Mouse (Mus musculus): ENCODE measurements around the gene Ggt6. TPM values are rescaled to one million over a fixed set of nuclear protein-coding genes. Genes with fewer than 3 reads are reported as not detected.

Gene Ggt6
- polyA plus RNA-seq, 1 experiment from 2014 or later, result not detected

DNA sequence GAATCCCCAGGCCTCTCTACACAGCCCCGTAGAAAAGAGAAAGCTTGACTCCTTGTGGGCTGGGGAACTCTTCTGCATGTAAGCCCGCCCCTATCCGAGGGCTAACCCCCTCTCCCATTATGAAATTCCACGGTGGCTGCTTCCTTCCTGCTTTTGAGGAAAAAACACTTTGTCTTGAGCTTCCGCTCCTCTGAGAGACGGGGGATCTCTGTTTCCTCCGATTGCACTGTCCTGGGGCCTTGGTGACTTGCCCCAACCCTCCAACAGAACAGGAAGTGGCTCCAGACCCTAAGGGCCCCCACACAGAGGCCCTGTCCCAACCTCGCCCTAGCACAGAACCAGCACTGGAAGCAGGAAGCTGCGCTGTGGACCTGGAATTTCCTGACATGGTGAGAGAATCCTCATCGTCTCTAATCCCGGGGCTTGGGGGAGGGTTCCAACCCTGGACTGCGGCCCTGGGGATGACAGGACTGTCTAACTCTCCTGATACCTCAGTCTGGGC lies 22.7 kb downstream of the Ggt6 start:
- Histone ChIP-seq H3K4me3 (no peak overlapping the region; the same call in 1 of the 2 replicates), H3K27ac (peak overlapping the region; percentile 70), H3K36me3 (peaks cover 6% of the 10 kb centered on the region; the same call in 1 of the 2 replicates), H3K4me1 (peaks cover 52% of the 10 kb centered on the region), H3K9me3 (no peaks in the 10 kb centered on the region), H3K27me3 (ENCODE audit: insufficient read depth, poor library complexity, severe bottlenecking) (no peaks in the 10 kb centered on the region)
- WGBS, result 32% methylated on average over 12 of the region's 12 CpGs
- no peak for DNase-seq (ENCODE audit: low spot score)

DNA sequence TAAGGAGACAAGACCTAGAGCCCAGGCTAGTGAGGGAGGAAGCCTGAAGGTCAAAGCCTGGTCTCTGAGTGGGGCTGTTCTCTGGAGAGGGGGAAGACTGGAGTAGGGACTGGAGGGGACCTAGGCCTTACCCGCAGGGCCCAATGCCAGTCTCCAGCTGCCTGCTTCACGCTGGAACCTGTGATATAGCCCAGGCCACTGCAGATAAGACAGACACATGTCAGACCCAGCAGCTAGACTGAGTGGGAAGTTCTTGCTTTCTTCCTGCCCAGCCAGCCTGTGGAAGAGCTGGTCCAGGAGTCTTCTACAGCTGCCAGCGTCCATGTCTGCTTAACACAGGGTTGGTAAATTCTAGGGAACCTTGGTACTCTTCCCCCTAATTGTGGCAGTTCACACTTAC lies 23.2 kb downstream of the Ggt6 start:
- peaks cover 6% of the 10 kb centered on the region; the same call in 1 of the 2 replicates for H3K36me3 ChIP-seq
- H3K9me3 ChIP-seq, result no peaks in the 10 kb centered on the region
- H3K4me3 ChIP-seq, result no peak overlapping the region; the same call in none of the 2 replicates
- WGBS, result 31% methylated on average over 3 of the region's 3 CpGs
- peaks cover 52% of the 10 kb centered on the region for H3K4me1 ChIP-seq
- H3K27me3 ChIP-seq (ENCODE audit: insufficient read depth, poor library complexity, severe bottlenecking), result no peaks in the 10 kb centered on the region
- H3K27ac ChIP-seq, result peak overlapping the region; percentile 70
- no peak for DNase-seq (ENCODE audit: low spot score)

DNA sequence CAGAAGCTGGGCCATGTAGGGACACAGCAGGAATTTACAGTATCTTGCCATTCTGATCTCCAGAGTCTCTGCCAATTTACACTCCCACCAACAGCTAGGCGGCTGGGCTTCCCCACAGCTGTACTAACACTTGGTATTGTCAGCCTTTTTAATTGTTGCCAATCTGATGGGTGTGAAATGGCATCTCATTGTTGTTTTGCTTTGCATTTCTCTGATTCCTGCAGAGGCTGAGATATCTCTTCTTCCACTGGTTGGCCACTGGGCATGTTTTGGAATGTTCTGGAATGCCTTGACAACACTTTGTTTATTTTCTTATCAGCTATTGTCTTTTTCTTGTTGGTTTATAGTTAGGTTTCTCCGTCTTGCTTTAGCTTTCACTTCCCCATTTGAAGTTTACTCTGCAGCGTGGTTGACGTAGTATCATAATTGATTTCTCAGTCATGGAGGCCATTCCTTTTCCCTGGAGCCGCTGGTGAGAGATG lies 26.2 kb downstream of the Ggt6 start:
- H3K9me3 ChIP-seq, result no peaks in the 10 kb centered on the region
- H3K4me3 ChIP-seq, result no peak overlapping the region
- no peaks in the 10 kb centered on the region for H3K27me3 ChIP-seq (ENCODE audit: insufficient read depth, poor library complexity, severe bottlenecking)
- 40% methylated on average over 5 of the region's 5 CpGs for WGBS
- H3K36me3 ChIP-seq, result peaks cover 6% of the 10 kb centered on the region; the same call in 1 of the 2 replicates
- no peak overlapping the region for H3K27ac ChIP-seq
- no peak for DNase-seq (ENCODE audit: low spot score)
- H3K4me1 ChIP-seq, result peaks cover 51% of the 10 kb centered on the region

DNA sequence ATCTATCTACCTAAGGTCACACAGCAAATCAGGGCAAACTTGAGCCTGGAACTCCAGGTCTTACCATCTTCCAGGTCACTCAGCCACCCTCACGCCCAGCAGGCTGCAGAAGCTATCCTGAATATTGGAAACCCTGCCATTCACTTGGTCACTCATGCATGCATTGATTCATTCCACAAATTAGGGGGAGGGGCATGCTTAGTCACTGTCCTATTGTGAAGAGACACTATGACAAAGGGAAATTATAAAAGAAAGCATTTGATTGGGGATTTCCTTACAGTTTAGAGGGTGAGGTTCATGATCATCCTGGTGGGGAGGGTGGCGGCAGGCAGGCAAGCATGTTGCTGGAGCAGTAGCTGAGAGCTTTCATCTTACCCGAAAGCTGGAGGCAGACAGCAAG lies 29.5 kb downstream of the Ggt6 start:
- H3K27ac ChIP-seq, result 0 out of 2 replicates have a peak overlapping the region, but pooled peaks have one; percentile 4
- no peaks in the 10 kb centered on the region for H3K9me3 ChIP-seq
- H3K4me3 ChIP-seq, result no peak overlapping the region
- 82% methylated on average over 3 of the region's 3 CpGs for WGBS
- DNase-seq (ENCODE audit: low spot score), result no peak
- H3K4me1 ChIP-seq, result peaks cover 55% of the 10 kb centered on the region
- H3K36me3 ChIP-seq, result 0 out of 2 replicates have a peak, but pooled peaks cover 2% of the 10 kb centered on the region
- no peaks in the 10 kb centered on the region for H3K27me3 ChIP-seq (ENCODE audit: insufficient read depth, poor library complexity, severe bottlenecking)

DNA sequence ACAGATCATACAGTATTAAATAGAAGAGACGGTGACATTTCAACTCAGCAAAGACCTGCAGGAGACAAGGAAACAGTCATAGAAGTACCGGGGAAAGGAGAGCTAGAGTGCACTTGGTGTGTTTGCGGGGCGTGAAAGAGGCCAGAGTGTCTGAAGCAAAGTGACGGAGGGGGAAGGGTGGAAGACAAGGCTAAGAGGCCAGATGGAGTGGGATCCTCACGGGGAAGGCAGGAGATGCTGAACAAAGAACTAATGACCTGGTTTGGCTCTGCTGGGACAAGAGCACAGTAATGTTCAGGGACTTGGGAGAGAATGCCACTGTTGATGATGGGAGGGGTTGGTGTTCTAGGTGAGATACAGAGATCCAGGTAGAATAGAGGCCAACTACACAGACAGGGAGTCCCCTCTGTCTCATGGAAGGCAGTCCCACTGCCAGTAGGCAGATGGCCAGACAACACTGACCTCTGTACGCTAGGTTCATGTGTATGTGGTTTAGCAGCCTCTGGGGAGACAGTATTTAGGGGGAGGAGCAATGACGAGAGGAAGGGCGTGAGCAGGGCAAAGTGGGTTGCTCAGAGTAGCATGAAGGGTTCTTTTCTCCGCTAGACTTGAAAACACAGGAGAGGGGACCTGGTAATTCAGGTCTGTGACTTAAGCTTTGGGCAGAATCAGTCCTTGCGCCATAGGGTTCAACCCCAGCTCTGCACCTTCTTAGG lies 30.8 kb downstream of the Ggt6 start:
- peaks cover 57% of the 10 kb centered on the region for H3K4me1 ChIP-seq
- H3K27me3 ChIP-seq (ENCODE audit: insufficient read depth, poor library complexity, severe bottlenecking), result no peaks in the 10 kb centered on the region
- H3K9me3 ChIP-seq, result no peaks in the 10 kb centered on the region
- no peak for DNase-seq (ENCODE audit: low spot score)
- no peak overlapping the region for H3K4me3 ChIP-seq
- no peaks in the 10 kb centered on the region for H3K36me3 ChIP-seq
- H3K27ac ChIP-seq, result peak overlapping the region; percentile 73; the same call in 1 of the 2 replicates
- WGBS, result 63% methylated on average over 11 of the region's 11 CpGs

DNA sequence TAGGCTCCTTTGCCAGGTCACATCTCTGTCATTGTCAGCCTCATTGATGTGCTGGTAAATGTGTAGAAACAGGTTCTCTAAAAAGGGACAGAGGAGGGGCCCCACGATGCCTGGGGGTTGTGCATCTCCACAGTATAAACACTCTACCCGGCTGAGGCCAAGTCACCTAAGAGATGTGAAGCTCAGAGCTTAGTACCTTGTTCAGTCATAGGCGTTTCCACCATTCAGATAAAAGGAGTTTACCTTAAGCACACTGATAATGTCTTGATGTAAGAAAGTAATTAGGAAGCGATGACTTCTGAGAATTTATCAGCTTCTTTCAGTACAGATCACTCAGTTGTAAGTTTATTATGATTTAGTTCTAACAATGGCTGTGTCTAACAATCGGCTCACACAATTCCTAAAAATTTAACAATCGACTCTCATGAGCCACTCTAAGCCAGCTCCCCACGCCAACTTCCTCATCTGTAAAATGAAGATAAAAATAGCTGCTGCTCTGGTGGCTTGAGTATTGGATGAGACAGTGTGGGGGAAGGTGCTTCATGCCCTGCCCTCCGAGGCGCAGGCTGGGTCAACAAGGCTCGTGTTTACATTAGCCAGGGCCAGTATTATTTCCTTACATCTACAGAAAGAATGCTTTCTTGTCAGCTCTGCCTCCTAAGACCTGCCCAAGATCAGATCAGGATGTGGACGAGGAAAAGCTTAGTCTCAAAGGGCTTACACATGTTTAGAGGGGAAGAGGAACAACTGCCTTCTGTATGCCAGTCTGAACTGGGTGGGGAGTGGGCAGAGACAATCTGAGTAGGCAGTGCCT lies 31.6 kb downstream of the Ggt6 start:
- 23% methylated on average over 11 of the region's 11 CpGs for WGBS
- no peak for DNase-seq (ENCODE audit: low spot score)
- Histone ChIP-seq H3K27ac (peak overlapping the region; percentile 73), H3K27me3 (ENCODE audit: insufficient read depth, poor library complexity, severe bottlenecking) (no peaks in the 10 kb centered on the region), H3K4me3 (peak overlapping the region; percentile 27; the same call in 1 of the 2 replicates), H3K4me1 (peaks cover 52% of the 10 kb centered on the region), H3K9me3 (no peaks in the 10 kb centered on the region), H3K36me3 (no peaks in the 10 kb centered on the region)

DNA sequence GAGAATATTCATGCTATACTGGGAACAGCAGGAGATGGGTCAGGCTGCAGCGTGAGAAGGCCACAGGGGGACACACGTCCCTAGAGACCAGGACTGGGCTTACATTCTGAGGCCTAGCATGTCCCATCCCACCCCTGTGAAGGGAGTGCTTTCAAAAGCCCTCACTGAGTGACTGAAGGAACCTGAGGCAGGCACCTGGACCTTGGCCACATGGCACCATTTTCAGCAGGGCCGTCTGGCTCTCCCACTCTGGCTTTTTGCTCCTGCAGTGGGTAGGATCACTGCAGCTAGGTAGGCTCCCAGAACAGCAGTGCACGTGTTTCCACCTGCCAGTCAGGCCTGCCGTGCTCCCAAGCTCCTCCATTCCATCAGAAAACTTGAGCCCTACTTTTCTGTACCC lies 33.2 kb downstream of the Ggt6 start:
- Histone ChIP-seq H3K4me3 (no peak overlapping the region), H3K36me3 (no peaks in the 10 kb centered on the region; the same call in 1 of the 2 replicates), H3K27ac (peak overlapping the region; percentile 73), H3K27me3 (ENCODE audit: insufficient read depth, poor library complexity, severe bottlenecking) (no peaks in the 10 kb centered on the region), H3K4me1 (peaks cover 52% of the 10 kb centered on the region), H3K9me3 (no peaks in the 10 kb centered on the region)
- 72% methylated on average over 5 of the region's 5 CpGs for whole genome bisulfite sequencing
- no peak for DNase-seq (ENCODE audit: low spot score)

DNA sequence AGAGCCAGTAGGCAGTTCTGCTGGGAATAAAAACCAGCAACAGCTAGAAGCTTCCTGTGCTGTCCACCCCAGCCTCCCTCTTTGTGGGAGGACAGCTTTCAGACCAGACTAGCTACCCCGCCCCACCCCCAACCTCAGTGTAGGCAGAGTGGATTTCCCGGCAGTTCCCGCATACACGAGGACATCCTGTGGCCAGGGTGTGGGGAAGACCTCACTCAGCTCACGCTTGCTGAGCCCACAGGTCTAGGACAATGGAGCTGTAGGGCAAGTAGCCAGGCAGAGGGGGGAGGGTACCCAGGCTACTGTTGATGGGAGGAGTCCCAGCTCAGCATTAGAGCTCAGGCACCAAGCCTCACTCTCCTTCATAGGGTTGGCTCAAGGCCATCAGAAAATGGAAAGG lies 33.9 kb downstream of the Ggt6 start:
- H3K36me3 ChIP-seq, result peaks cover 5% of the 10 kb centered on the region; the same call in 1 of the 2 replicates
- no peaks in the 10 kb centered on the region for H3K9me3 ChIP-seq
- DNase-seq (ENCODE audit: low spot score), result no peak
- H3K4me1 ChIP-seq, result peaks cover 52% of the 10 kb centered on the region
- peak overlapping the region; percentile 73 for H3K27ac ChIP-seq
- H3K27me3 ChIP-seq (ENCODE audit: insufficient read depth, poor library complexity, severe bottlenecking), result no peaks in the 10 kb centered on the region
- WGBS, result 30% methylated on average over 5 of the region's 5 CpGs
- no peak overlapping the region for H3K4me3 ChIP-seq

DNA sequence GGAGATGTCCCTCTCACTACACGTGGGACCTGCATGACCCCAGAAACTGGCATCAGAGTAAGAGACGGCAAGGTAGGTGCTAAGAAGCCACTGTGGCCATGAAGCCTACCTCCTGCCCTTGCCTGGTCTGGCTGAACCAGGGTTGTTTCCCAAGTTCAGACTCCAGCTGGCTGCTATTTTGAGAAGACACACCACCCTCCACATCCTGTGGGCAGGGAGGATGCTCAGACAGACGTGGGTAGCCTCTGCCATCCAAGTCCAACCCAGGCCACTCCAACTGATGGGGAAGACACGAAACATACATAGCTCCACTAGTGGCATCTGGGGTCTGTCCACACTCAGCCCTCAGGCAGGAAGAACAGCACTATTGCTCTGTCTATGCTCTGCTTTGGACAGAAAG lies 34.7 kb downstream of the Ggt6 start:
- 54% methylated on average over 4 of the region's 4 CpGs for WGBS

DNA sequence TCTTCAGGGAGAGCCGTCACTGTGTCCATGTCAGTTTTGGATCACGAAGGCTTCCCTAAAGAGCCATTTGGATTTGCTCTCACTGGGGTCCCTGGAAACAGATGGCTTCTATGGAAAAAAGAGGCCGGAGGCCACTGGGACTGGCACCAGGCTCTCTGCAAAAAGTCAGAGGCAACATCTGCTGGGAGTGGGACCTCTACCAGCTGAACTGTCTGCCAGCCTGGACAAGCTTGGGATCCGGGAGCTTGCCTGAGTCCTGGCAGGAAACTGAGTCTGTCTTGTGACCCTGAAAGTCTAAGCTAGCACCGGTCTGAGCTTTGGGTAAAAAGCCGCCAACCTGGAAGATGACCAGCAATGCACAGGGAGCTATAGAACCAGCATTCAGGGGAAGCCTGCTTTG lies 36.1 kb downstream of the Ggt6 start:
- 83% methylated on average over 6 of the region's 6 CpGs for WGBS
- no peaks in the 10 kb centered on the region for H3K9me3 ChIP-seq
- peaks cover 60% of the 10 kb centered on the region for H3K4me1 ChIP-seq

More for the DNA sequence above, 34.7 kb downstream of the Ggt6 start:
- Histone ChIP-seq H3K27me3 (ENCODE audit: insufficient read depth, poor library complexity, severe bottlenecking) (no peaks in the 10 kb centered on the region), H3K4me3 (no peak overlapping the region), H3K27ac (peak overlapping the region; percentile 73; the same call in 1 of the 2 replicates), H3K36me3 (peaks cover 5% of the 10 kb centered on the region; the same call in 1 of the 2 replicates), H3K9me3 (no peaks in the 10 kb centered on the region), H3K4me1 (peaks cover 57% of the 10 kb centered on the region)
- no peak for DNase-seq (ENCODE audit: low spot score)

DNA sequence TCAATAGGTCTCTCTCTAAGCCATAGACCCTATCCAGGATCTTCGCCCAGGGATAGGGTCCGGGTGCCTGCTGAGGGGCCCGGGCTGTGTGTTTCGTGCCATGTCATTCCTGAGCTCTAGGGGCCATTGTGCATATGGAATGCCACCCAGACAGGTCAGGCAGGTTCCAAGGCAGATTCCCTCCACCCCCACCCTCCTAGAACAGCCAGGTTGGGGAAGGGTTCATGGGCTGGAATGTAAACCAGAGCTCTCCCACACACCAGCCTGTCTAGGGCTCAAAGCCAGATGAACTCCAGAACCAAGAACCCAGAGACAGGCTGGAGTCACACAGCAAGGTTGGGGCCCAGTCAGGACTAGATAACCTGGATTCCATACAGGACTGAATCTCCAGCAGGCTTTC lies 38.2 kb downstream of the Ggt6 start:
- H3K27me3 ChIP-seq (ENCODE audit: insufficient read depth, poor library complexity, severe bottlenecking), result no peaks in the 10 kb centered on the region
- no peak overlapping the region for H3K4me3 ChIP-seq
- peaks cover 5% of the 10 kb centered on the region; the same call in 1 of the 2 replicates for H3K36me3 ChIP-seq
- no peaks in the 10 kb centered on the region for H3K9me3 ChIP-seq
- peaks cover 60% of the 10 kb centered on the region for H3K4me1 ChIP-seq
- 0 out of 2 replicates have a peak overlapping the region, but pooled peaks have one; percentile 76 for H3K27ac ChIP-seq
- WGBS, result 88% methylated on average over 4 of the region's 4 CpGs
- no peak for DNase-seq (ENCODE audit: low spot score)

More for the DNA sequence above, 36.1 kb downstream of the Ggt6 start:
- DNase-seq (ENCODE audit: low spot score), result no peak
- H3K4me3 ChIP-seq, result no peak overlapping the region
- H3K36me3 ChIP-seq, result peaks cover 5% of the 10 kb centered on the region; the same call in 1 of the 2 replicates
- no peaks in the 10 kb centered on the region for H3K27me3 ChIP-seq (ENCODE audit: insufficient read depth, poor library complexity, severe bottlenecking)
- H3K27ac ChIP-seq, result no peak overlapping the region

DNA sequence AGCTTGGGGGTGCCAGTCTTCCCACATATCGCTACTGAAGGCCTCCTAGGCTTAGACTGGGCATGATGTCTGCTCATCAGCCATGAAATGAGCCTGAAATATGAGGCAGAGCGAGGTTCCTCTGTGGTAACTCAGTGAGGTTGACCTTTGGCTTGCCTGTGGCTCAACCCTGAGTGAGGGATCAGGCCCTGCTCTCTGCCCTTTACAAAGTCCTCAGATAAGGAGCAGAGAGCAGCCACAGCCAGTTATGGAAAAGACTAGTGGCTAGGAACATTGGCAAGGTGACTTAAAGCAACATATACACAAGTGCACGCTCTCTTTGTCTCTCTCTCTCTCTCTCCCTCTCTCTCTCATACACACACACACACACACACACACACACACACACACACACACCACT lies 39.6 kb downstream of the Ggt6 start:
- H3K4me1 ChIP-seq, result peaks cover 55% of the 10 kb centered on the region
- peaks cover 5% of the 10 kb centered on the region; the same call in 1 of the 2 replicates for H3K36me3 ChIP-seq
- H3K27me3 ChIP-seq (ENCODE audit: insufficient read depth, poor library complexity, severe bottlenecking), result no peaks in the 10 kb centered on the region
- H3K4me3 ChIP-seq, result no peak overlapping the region
- H3K27ac ChIP-seq, result peak overlapping the region; percentile 76
- 74% methylated on average over 3 of the region's 3 CpGs for WGBS
- H3K9me3 ChIP-seq, result no peaks in the 10 kb centered on the region
- no peak for DNase-seq (ENCODE audit: low spot score)
